Comparison of ENCODE assay signal across 8 mouse cellular contexts in the genomic region with DNA sequence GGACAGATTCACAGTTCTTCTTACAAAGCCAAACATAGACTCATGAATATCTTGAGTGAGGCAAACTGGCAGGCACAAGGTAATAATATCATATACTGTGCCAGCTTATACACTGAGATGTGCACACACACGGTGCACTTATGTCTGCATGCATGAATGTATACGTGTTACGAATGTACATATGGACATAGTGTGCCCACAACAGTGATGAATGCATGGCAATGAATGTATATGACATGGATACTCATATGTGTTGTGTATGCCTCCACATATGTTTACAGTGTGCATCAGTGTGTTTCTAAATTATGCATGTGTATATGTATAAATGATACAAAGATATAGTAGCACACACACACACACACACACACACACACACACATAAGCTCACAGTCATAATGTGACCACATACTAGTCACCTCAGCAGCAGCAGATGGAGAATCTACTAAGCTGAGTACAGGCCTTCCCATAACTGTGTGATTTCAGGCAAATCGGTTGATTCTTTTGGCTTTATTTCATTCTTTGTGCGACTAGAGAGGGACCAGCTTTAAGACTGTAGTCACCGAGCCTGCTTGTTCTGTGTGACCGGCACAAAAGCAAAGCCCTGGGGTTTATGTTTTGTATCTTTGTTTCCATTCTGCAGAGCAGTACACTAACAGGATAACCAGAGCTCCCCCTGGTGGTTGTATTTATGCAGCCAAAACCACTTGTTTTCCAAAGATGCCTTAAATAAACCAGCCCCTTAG.
DNase-seq lines count a peak whose midpoint lies in the region; ATAC-seq and TF ChIP-seq lines count a peak whose summit lies in the region.

No protein-coding gene starts in this region.

- H3K79me2 ChIP-seq in liver, adult 2 months (ENCODE audit: control insufficient read depth, insufficient read depth, low read length) = no peaks in the 10 kb centered on the region; the same call in 1 of the 2 replicates

- no peaks in the 10 kb centered on the region for H3K36me3 ChIP-seq in forebrain, embryonic 12.5 days (replicated peaks)
- no peaks in the 10 kb centered on the region for H3K36me3 ChIP-seq in heart, embryonic 14.5 days (ENCODE audit: control insufficient read depth, insufficient read depth, low read length)
- H3K36me3 ChIP-seq in liver, adult 2 months (ENCODE audit: control insufficient read depth, insufficient read depth, low read length) = no peaks in the 10 kb centered on the region
- no peaks in the 10 kb centered on the region for H3K36me3 ChIP-seq in neural tube, embryonic 12.5 days

- DNase-seq in ES-CJ7 (ENCODE audit: low read depth, low spot score) = peak; percentile 64
- DNase-seq in brain, embryonic 14.5 days (ENCODE audit: low read depth) = peak; percentile 94
- DNase-seq in kidney, postnatal 10 days = peak; percentile 83
- DNase-seq in liver, adult 2 months (ENCODE audit: extremely low read depth, low read depth, low spot score) = peak; percentile 48
- peak; percentile 12 for DNase-seq in thymus, postnatal 25 days

- peak; percentile 73 for TF ChIP-seq CTCF in brain, embryonic 14.5 days (IDR thresholded peaks at IDR 0.05; ENCODE audit: borderline replicate concordance, extremely low read depth, insufficient read depth, insufficient read length)
- peak; percentile 38 for TF ChIP-seq CTCF in liver, adult 2 months (IDR thresholded peaks at IDR 0.05; ENCODE audit: low read depth, low read length)

- peaks cover 14% of the 10 kb centered on the region for H3K27me3 ChIP-seq in forebrain, embryonic 12.5 days
- 0 out of 2 replicates have a peak, but pooled peaks cover 3% of the 10 kb centered on the region for H3K27me3 ChIP-seq in heart, embryonic 14.5 days (ENCODE audit: control insufficient read depth, insufficient read depth, low read length)
- H3K27me3 ChIP-seq in liver, adult 2 months (ENCODE audit: control insufficient read depth, insufficient read depth, low read length) = no peaks in the 10 kb centered on the region
- H3K27me3 ChIP-seq in neural tube, embryonic 12.5 days (replicated peaks) = peaks cover 6% of the 10 kb centered on the region; the same call in 1 of the 2 replicates

- ATAC-seq in forebrain, embryonic 12.5 days (ENCODE audit: low FRiP score) = peak; percentile 91
- ATAC-seq in heart, embryonic 14.5 days (ENCODE audit: insufficient number of reproducible peaks, insufficient read depth, low FRiP score, low read depth) = peak; percentile 21; the same call in 1 of the 2 replicates
- peak; percentile 87 for ATAC-seq in neural tube, embryonic 12.5 days (ENCODE audit: low FRiP score, low read depth)

- H3K4me3 ChIP-seq in forebrain, embryonic 12.5 days (replicated peaks) = no peak overlapping the region
- no peak overlapping the region for H3K4me3 ChIP-seq in heart, embryonic 14.5 days (ENCODE audit: control insufficient read depth in 1 of 2, insufficient read depth in 1 of 2, low read depth in 1 of 2, low read length in 2 of 2)
- no peak overlapping the region for H3K4me3 ChIP-seq in liver, adult 2 months (ENCODE audit: insufficient read depth, low read depth, low read length)
- no peak overlapping the region for H3K4me3 ChIP-seq in neural tube, embryonic 12.5 days

- no peak overlapping the region for H3K27ac ChIP-seq in forebrain, embryonic 12.5 days
- H3K27ac ChIP-seq in heart, embryonic 14.5 days (replicated peaks in 1 of 2; ENCODE audit: control insufficient read depth in 1 of 2, insufficient read depth in 1 of 2, low read depth in 2 of 2, low read length in 2 of 2) = no peak overlapping the region
- no peak overlapping the region for H3K27ac ChIP-seq in liver, adult 2 months (replicated peaks; ENCODE audit: insufficient read depth, low read depth, low read length)
- no peak overlapping the region for H3K27ac ChIP-seq in neural tube, embryonic 12.5 days

- TF ChIP-seq POLR2A in brain, embryonic 14.5 days (IDR thresholded peaks at IDR 0.05; ENCODE audit: borderline replicate concordance, extremely low read depth, insufficient read depth, insufficient read length, poor library complexity, severe bottlenecking) = no peak
- no peak for TF ChIP-seq POLR2A in liver, adult 2 months (IDR thresholded peaks at IDR 0.05; ENCODE audit: extremely low read depth, insufficient read depth, low read length)

- H3K4me2 ChIP-seq in forebrain, embryonic 12.5 days = no peak overlapping the region
- H3K4me2 ChIP-seq in heart, embryonic 14.5 days (ENCODE audit: low read length) = no peak overlapping the region; the same call in 1 of the 2 replicates
- peak overlapping the region; percentile 13; the same call in 1 of the 2 replicates for H3K4me2 ChIP-seq in neural tube, embryonic 12.5 days (replicated peaks)

- no peaks in the 10 kb centered on the region for H3K4me1 ChIP-seq in forebrain, embryonic 12.5 days
- peaks cover 4 to 17% of the 10 kb centered on the region in 2 experiments; a peak in 3 of 4 replicates for H3K4me1 ChIP-seq in heart, embryonic 14.5 days (ENCODE audit: control insufficient read depth in 2 of 2, insufficient read depth in 2 of 2, low read length in 2 of 2)
- no peaks in the 10 kb centered on the region for H3K4me1 ChIP-seq in liver, adult 2 months (ENCODE audit: control insufficient read depth, insufficient read depth, low read length)
- no peaks in the 10 kb centered on the region for H3K4me1 ChIP-seq in neural tube, embryonic 12.5 days

- H3K9me3 ChIP-seq in forebrain, embryonic 12.5 days = no peaks in the 10 kb centered on the region
- H3K9me3 ChIP-seq in heart, embryonic 14.5 days (ENCODE audit: control insufficient read depth, low read length) = no peaks in the 10 kb centered on the region
- H3K9me3 ChIP-seq in neural tube, embryonic 12.5 days = no peaks in the 10 kb centered on the region

- 0 out of 2 replicates have a peak overlapping the region, but pooled peaks have one; percentile 2 for H3K9ac ChIP-seq in forebrain, embryonic 12.5 days
- H3K9ac ChIP-seq in heart, embryonic 14.5 days (ENCODE audit: low read length) = no peak overlapping the region
- H3K9ac ChIP-seq in liver, adult 2 months (ENCODE audit: low read depth, low read length) = no peak overlapping the region
- no peak overlapping the region for H3K9ac ChIP-seq in neural tube, embryonic 12.5 days

- WGBS in forebrain, embryonic 12.5 days = 39% methylated on average over 7 of the region's 7 CpGs
- WGBS in heart, embryonic 14.5 days = 46% methylated on average over 7 of the region's 7 CpGs
- whole genome bisulfite sequencing in liver, adult 2 months = 45% methylated on average over 7 of the region's 7 CpGs
- WGBS in neural tube, embryonic 12.5 days = 46% methylated on average over 7 of the region's 7 CpGs

Comparison
In these comparisons a context has a peak if more than half of its experiments do, and no peak if none do; other contexts are left out.
1. DNase-seq: peak in every context shown above with its lines; median percentile 94 in brain, embryonic 14.5 days; 83 in kidney, postnatal 10 days; 64 in ES-CJ7; 48 in liver, adult 2 months; 12 in thymus, postnatal 25 days.
2. ATAC-seq: peak in every context shown above with its lines; median percentile 91 in forebrain, embryonic 12.5 days; 87 in neural tube, embryonic 12.5 days; 21 in heart, embryonic 14.5 days.